Mouse (Mus musculus): ENCODE data around the gene Tcirg1. TPM values are rescaled to one million over a fixed set of nuclear protein-coding genes. Genes with fewer than 3 reads are reported as not detected.

Tcirg1 gene
- polyA plus RNA-seq, 2 experiments, result 15.4 to 47.1 TPM

DNA sequence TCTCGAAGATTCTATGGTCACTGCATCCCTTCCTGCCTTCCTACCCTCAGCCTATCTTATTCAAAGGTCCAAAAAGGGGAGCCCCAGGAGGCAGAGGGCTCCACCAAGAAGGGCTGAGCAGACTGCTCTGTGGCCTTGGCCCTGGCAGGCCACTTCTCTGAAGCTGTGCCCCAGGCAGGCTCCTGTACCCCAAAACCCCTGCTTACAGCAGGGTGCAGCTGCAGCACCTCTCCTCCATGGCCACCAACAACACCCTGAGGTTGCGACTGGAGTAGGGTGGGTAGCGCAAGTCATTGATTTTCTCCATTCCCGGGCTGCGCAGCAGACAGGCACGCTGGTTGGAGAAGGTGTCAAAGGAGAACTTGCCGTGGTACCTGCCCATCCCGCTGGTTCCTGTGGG is 6.8 kb upstream of the Tcirg1 start:
- Histone ChIP-seq H3K4me3 (ENCODE audit: insufficient read depth in 1 of 2, low read depth in 2 of 2, low read length in 2 of 2) (peak overlapping the region; percentile 80 to 95), H3K27me3 (ENCODE audit: control insufficient read depth, insufficient read depth, low read length) (no peaks in the 10 kb centered on the region), H3K36me3 (replicated peaks; ENCODE audit: control insufficient read depth, insufficient read depth, low read depth) (peaks cover 3% of the 10 kb centered on the region; the same call in 1 of the 2 replicates), H3K27ac (no peak overlapping the region), H3K9ac (replicated peaks) (peak overlapping the region; percentile 72), H3K4me2 (ENCODE audit: low read depth) (peak overlapping the region; percentile 75), H3K9me3 (ENCODE audit: control insufficient read depth, low read length) (no peaks in the 10 kb centered on the region), H3K4me1 (replicated peaks; ENCODE audit: control insufficient read depth in 2 of 2, insufficient read depth in 2 of 2, low read length in 1 of 2) (peaks cover 14 to 22% of the 10 kb centered on the region in 2 experiments; a peak in 3 of 4 replicates)
- no peak for ATAC-seq (ENCODE audit: insufficient read depth)
- no peak for DNase-seq (ENCODE audit: low read depth in 3 of 3, low spot score in 3 of 3)
- no peak for TF ChIP-seq EP300 (IDR thresholded peaks at IDR 0.05; ENCODE audit: low read depth)
- no peak for TF ChIP-seq CTCF (IDR thresholded peaks at IDR 0.05; ENCODE audit: low read depth)
- WGBS (ENCODE audit: insufficient replicate concordance), result 71% methylated on average over 8 of the region's 8 CpGs

DNA sequence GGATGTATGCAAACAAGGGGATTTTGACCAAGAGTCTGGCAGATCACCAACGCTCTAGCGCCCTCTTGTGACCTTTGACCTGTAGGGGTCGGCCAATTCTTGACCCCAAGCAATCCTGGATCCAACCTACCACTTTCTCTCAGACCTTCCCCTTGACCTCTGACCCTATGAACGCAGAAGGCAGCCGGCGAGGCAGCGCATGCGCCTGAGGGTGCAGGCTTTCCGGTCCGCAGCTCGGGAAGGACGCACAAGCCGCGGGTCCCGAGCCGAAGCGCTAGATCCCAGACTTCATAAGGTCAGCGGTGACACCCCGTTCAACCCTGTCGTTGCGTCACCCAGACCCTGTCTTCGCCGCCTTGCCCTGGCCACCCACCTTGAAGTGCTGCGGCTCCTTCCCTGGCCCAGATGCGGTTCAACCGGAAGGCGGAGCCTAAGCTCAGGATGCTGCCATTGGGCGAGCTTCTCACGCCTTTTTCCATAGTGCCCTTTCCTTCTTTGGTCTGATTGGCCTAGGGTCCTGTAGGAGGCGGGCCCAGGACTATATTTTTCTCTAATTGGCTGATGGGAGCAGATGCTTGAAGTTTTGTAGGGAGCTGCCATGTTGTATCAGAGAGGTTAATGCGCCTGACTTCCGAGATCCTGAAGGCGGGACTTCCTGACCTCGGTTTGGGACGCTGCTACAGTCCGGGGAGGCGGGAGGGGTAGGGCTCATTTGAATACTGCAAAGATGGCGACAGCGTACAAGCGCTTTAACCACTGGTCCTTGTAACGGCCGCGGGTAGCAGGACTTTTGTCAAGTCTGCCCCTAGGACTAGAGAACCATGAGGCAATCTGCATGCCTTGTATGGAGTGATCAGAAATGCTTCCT is 5.6 kb upstream of the Tcirg1 start, which contains the start of gene Ndufs8:
TSS of gene Ndufs8 (minus strand) at position 438 of the 868 bp plus-strand sequence.
- Histone ChIP-seq H3K9me3 (ENCODE audit: control insufficient read depth, low read length) (no peaks in the 10 kb centered on the region), H3K4me1 (replicated peaks; ENCODE audit: control insufficient read depth in 2 of 2, insufficient read depth in 2 of 2, low read length in 1 of 2) (peaks cover 14 to 23% of the 10 kb centered on the region in 2 experiments; a peak in 3 of 4 replicates), H3K9ac (replicated peaks) (peak within 1 kb of the TSS; percentile 72), H3K4me3 (ENCODE audit: insufficient read depth in 1 of 2, low read depth in 2 of 2, low read length in 2 of 2) (peak within 1 kb of the TSS; percentile 80 to 95), H3K27me3 (ENCODE audit: control insufficient read depth, insufficient read depth, low read length) (no peaks in the 10 kb centered on the region), H3K4me2 (ENCODE audit: low read depth) (peak within 1 kb of the TSS; percentile 75), H3K36me3 (replicated peaks; ENCODE audit: control insufficient read depth, insufficient read depth, low read depth) (peaks cover 5% of the 10 kb centered on the region), H3K27ac (peak within 1 kb of the TSS; percentile 57)
- ATAC-seq (ENCODE audit: insufficient read depth), result peak; percentile 96
- under 1% methylated on average over 43 of the region's 43 CpGs for WGBS (ENCODE audit: insufficient replicate concordance)
- DNase-seq (ENCODE audit: low read depth in 3 of 3, low spot score in 3 of 3), result peak; percentile 98 to 99 (median 99)
- TF ChIP-seq CTCF (IDR thresholded peaks at IDR 0.05; ENCODE audit: low read depth) (peak; percentile 42; the same call in 1 of the 2 replicates), EP300 (IDR thresholded peaks at IDR 0.05; ENCODE audit: low read depth) (no peak)

DNA sequence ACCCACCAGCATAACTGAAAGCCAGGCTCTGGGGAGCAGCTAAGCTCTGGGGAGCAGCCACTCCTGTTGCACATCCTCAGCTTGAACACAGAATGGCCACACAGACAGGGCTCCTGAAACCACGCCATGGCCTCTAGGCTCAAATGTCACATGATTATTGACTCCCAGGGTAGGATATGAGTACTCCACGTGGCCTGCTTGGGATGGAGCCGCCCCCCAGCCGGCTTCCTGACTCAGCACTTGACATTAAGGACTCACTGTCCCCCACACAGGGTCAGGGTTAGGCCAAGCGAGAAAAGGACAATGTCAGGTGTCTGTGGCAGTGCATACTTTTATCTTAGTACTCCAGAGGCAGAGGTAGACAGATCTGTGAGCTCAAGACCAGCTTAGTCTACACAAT is 3.3 kb upstream of the Tcirg1 start:
- TF ChIP-seq EP300 (IDR thresholded peaks at IDR 0.05; ENCODE audit: low read depth) (no peak), CTCF (IDR thresholded peaks at IDR 0.05; ENCODE audit: low read depth) (no peak)
- Histone ChIP-seq H3K36me3 (replicated peaks; ENCODE audit: control insufficient read depth, insufficient read depth, low read depth) (peaks cover 5% of the 10 kb centered on the region), H3K4me2 (ENCODE audit: low read depth) (no peak overlapping the region), H3K4me3 (ENCODE audit: insufficient read depth in 1 of 2, low read depth in 2 of 2, low read length in 2 of 2) (no peak overlapping the region), H3K9ac (replicated peaks) (no peak overlapping the region), H3K9me3 (ENCODE audit: control insufficient read depth, low read length) (no peaks in the 10 kb centered on the region), H3K27ac (no peak overlapping the region), H3K27me3 (ENCODE audit: control insufficient read depth, insufficient read depth, low read length) (no peaks in the 10 kb centered on the region), H3K4me1 (replicated peaks; ENCODE audit: control insufficient read depth in 2 of 2, insufficient read depth in 2 of 2, low read length in 1 of 2) (peaks cover 16 to 33% of the 10 kb centered on the region in 2 experiments)
- DNase-seq (ENCODE audit: low read depth in 3 of 3, low spot score in 3 of 3) (no peak), ATAC-seq (ENCODE audit: insufficient read depth) (no peak)
- 75% methylated on average over 5 of the region's 5 CpGs for WGBS (ENCODE audit: insufficient replicate concordance)

DNA sequence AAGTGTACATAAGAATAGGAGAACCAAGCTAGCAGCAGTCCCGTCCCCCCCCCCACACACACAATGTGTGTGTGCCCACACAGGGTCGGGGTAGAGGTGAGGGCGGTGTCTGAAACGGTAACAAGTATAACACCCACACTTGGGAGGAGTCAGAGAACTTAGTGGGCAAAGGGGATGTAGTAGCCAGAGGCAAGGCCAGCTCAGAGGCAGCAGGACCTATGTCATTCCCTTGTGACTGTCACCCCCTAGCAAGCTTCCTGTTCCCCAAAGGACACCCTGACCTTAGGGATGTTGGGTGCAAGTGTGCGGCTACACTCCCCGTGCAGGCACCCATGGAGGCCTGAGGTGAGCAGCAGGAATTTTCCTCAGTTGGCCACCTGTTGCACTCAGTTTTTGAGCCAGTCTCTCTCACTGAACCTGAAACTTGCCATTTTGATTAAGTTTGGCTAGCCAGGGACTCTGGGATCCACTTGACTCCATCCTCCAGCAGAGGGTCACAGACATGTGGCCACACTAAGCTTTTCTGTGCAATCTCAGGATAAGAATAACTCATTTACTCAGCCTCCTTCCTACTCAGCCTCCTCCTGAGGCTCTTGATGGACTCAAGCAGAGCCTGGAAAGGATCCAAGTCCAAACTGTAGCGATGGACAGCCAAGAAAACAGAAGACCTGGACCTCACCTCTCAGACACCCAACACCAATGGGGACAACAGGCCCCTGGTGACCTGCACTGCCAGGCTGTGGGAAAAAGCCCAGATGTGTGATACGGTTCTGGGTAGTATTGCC is 1.1 kb upstream of the Tcirg1 start:
- Histone ChIP-seq H3K9ac (replicated peaks) (no peak overlapping the region), H3K9me3 (ENCODE audit: control insufficient read depth, low read length) (no peaks in the 10 kb centered on the region), H3K4me2 (ENCODE audit: low read depth) (peak overlapping the region; percentile 86), H3K27me3 (ENCODE audit: control insufficient read depth, insufficient read depth, low read length) (no peaks in the 10 kb centered on the region), H3K27ac (no peak overlapping the region), H3K36me3 (replicated peaks; ENCODE audit: control insufficient read depth, insufficient read depth, low read depth) (peaks cover 5% of the 10 kb centered on the region), H3K4me1 (replicated peaks; ENCODE audit: control insufficient read depth in 2 of 2, insufficient read depth in 2 of 2, low read length in 1 of 2) (peaks cover 7 to 23% of the 10 kb centered on the region in 2 experiments), H3K4me3 (ENCODE audit: insufficient read depth in 1 of 2, low read depth in 2 of 2, low read length in 2 of 2) (no peak overlapping the region; a peak in 1 of 4 replicates)
- DNase-seq (ENCODE audit: low read depth in 3 of 3, low spot score in 3 of 3) (no peak), ATAC-seq (ENCODE audit: insufficient read depth) (no peak)
- TF ChIP-seq EP300 (IDR thresholded peaks at IDR 0.05; ENCODE audit: low read depth), result no peak
- no peak for TF ChIP-seq CTCF (IDR thresholded peaks at IDR 0.05; ENCODE audit: low read depth)
- 67% methylated on average over 8 of the region's 8 CpGs for WGBS (ENCODE audit: insufficient replicate concordance)

Data from liver, embryonic 14.5 days (tissue).